Mouse (Mus musculus) liver, embryonic 15.5 days (tissue): Measurements from ENCODE around the gene Atp2b1. TPM values are rescaled to one million over a fixed set of nuclear protein-coding genes. Genes with fewer than 3 reads are reported as not detected.

ENCODE experiments used
- ATAC-seq: fragments of 200-750 bp; cut with Nextera tagmentation; 2 replicates; pipeline ENCODE4 v1.8.0; 2017; ENCODE audit warnings: moderate number of reproducible peaks, mild to moderate bottlenecking, moderate library complexity; ENCODE audit not compliant: insufficient read depth
- H3K27ac ChIP-seq: fragments of 300-500 bp; sonication (generic); replicated peaks from 2 replicates; pipeline ENCODE4 v1.5.1; 2015; ENCODE audit warnings: mild to moderate bottlenecking, inconsistent platforms
- H3K27me3 ChIP-seq: fragments of 300-500 bp; sonication (generic); 2 replicates; pipeline ENCODE4 v1.6.1; 2015; ENCODE audit warnings: mild to moderate bottlenecking, inconsistent platforms
- H3K36me3 ChIP-seq: fragments of 300-500 bp; sonication (generic); replicated peaks from 2 replicates; pipeline ENCODE4 v1.6.1; 2015; ENCODE audit warnings: moderate library complexity, mild to moderate bottlenecking, inconsistent platforms
- H3K4me1 ChIP-seq: fragments of 300-500 bp; sonication (generic); replicated peaks from 2 replicates; pipeline ENCODE4 v1.6.1; 2015; ENCODE audit warnings: inconsistent platforms
- H3K4me2 ChIP-seq: fragments of 300-500 bp; sonication (generic); 2 replicates; pipeline ENCODE4 v1.6.1; 2015; ENCODE audit warnings: moderate library complexity, mild to moderate bottlenecking, inconsistent platforms
- H3K4me3 ChIP-seq: fragments of 300-500 bp; sonication (generic); replicated peaks from 2 replicates; pipeline ENCODE4 v1.5.1; 2015; ENCODE audit warnings: mild to moderate bottlenecking, inconsistent platforms
- H3K9ac ChIP-seq: fragments of 300-500 bp; sonication (generic); 2 replicates; pipeline ENCODE4 v1.6.1; 2015; ENCODE audit warnings: moderate library complexity, mild to moderate bottlenecking, inconsistent platforms
- H3K9me3 ChIP-seq: fragments of 300-500 bp; sonication (generic); replicated peaks from 2 replicates; pipeline ENCODE4 v1.6.1; 2016; ENCODE audit warnings: inconsistent platforms
- WGBS: fragments of 180-500 bp; shearing (Covaris S2); methylation state at CpG from one replicate; pipeline ENCODE4 v1.1.7; 2015; ENCODE audit warnings: mixed read lengths; ENCODE audit not compliant: insufficient replicate concordance; 5-methylcytosine and 5-hydroxymethylcytosine counted together
- polyA plus RNA-seq: library from polyadenylated mRNA; unstranded; fragments of >200 nt; fragmentation: Nextera tagmentation; extraction: Ambion mirVana; gene quantifications from 2 replicates; pipeline ENCODE4 v1.2.1, GENCODE M21; 2015

Gene Atp2b1
- polyA plus RNA-seq: 30.9 and 33.3 TPM in 2 replicates

GRCm38 (mm10) chr10:98913961-98914809, at the start of gene Atp2b1:
Atp2b1 (plus strand) TSS chr10:98914406.
- under 1% methylated on average over 116 of the region's 120 CpGs for WGBS
- no peaks in the 10 kb centered on the region for H3K36me3 ChIP-seq
- no peaks in the 10 kb centered on the region for H3K27me3 ChIP-seq
- H3K9ac ChIP-seq: peak within 1 kb of the TSS; percentile 97
- H3K27ac ChIP-seq: peak within 1 kb of the TSS; percentile 98
- peak within 1 kb of the TSS; percentile 97 for H3K4me2 ChIP-seq
- peak; percentile 87 for ATAC-seq
- H3K4me3 ChIP-seq: peak within 1 kb of the TSS; percentile 99
- H3K9me3 ChIP-seq: no peaks in the 10 kb centered on the region
- peaks cover 29% of the 10 kb centered on the region for H3K4me1 ChIP-seq

GRCm38 (mm10) chr10:98864851-98865250, 49.4 kb upstream of the Atp2b1 start:
- no peak for ATAC-seq
- Histone ChIP-seq H3K36me3 (no peaks in the 10 kb centered on the region), H3K27ac (no peak overlapping the region)

GRCm38 (mm10) chr10:98866836-98867370, 47.3 kb upstream of the Atp2b1 start:
- Histone ChIP-seq H3K9me3 (no peaks in the 10 kb centered on the region), H3K27me3 (no peaks in the 10 kb centered on the region), H3K27ac (no peak overlapping the region), H3K36me3 (no peaks in the 10 kb centered on the region), H3K4me3 (no peak overlapping the region), H3K9ac (no peak overlapping the region), H3K4me2 (no peak overlapping the region), H3K4me1 (peaks cover 11% of the 10 kb centered on the region)
- no peak for ATAC-seq
- WGBS: 77% methylated on average over 5 of the region's 5 CpGs

More at GRCm38 (mm10) chr10:98864851-98865250, 49.4 kb upstream of the Atp2b1 start:
- WGBS: 80% methylated on average over 3 of the region's 3 CpGs
- no peak overlapping the region for H3K4me2 ChIP-seq
- H3K4me1 ChIP-seq: peaks cover 14% of the 10 kb centered on the region
- H3K27me3 ChIP-seq: no peaks in the 10 kb centered on the region
- no peak overlapping the region for H3K4me3 ChIP-seq
- H3K9me3 ChIP-seq: no peaks in the 10 kb centered on the region
- no peak overlapping the region for H3K9ac ChIP-seq

GRCm38 (mm10) chr10:98868351-98868908, 45.8 kb upstream of the Atp2b1 start:
- no peak overlapping the region for H3K9ac ChIP-seq
- no peak overlapping the region for H3K4me2 ChIP-seq
- no peak for ATAC-seq
- H3K27me3 ChIP-seq: no peaks in the 10 kb centered on the region
- H3K4me3 ChIP-seq: no peak overlapping the region
- H3K9me3 ChIP-seq: no peaks in the 10 kb centered on the region
- H3K4me1 ChIP-seq: no peaks in the 10 kb centered on the region
- no peak overlapping the region for H3K27ac ChIP-seq
- no peaks in the 10 kb centered on the region for H3K36me3 ChIP-seq
- WGBS: 62% methylated on average over 4 of the region's 4 CpGs

GRCm38 (mm10) chr10:98877855-98878254, 36.4 kb upstream of the Atp2b1 start:
- H3K4me1 ChIP-seq: peaks cover 32% of the 10 kb centered on the region
- WGBS: 41% methylated on average over 3 of the region's 3 CpGs
- no peaks in the 10 kb centered on the region for H3K9me3 ChIP-seq
- no peak overlapping the region for H3K27ac ChIP-seq
- no peaks in the 10 kb centered on the region for H3K27me3 ChIP-seq
- no peak overlapping the region for H3K4me2 ChIP-seq
- H3K9ac ChIP-seq: no peak overlapping the region
- H3K4me3 ChIP-seq: no peak overlapping the region
- ATAC-seq: peak; percentile 56
- H3K36me3 ChIP-seq: no peaks in the 10 kb centered on the region

- H3K4me1 ChIP-seq: peaks cover 32% of the 10 kb centered on the region
- ATAC-seq: no peak
- H3K4me3 ChIP-seq: no peak overlapping the region
- H3K27ac ChIP-seq: peak overlapping the region; percentile 1; the same call in 1 of the 2 replicates
- no peak overlapping the region for H3K9ac ChIP-seq
- H3K36me3 ChIP-seq: no peaks in the 10 kb centered on the region
- H3K9me3 ChIP-seq: no peaks in the 10 kb centered on the region
- 70% methylated on average over 2 of the region's 2 CpGs for WGBS
- H3K27me3 ChIP-seq: no peaks in the 10 kb centered on the region
- H3K4me2 ChIP-seq: no peak overlapping the region
Observed at GRCm38 (mm10) chr10:98878636-98879035, 35.6 kb upstream of the Atp2b1 start.

GRCm38 (mm10) chr10:98880057-98880456, 34.1 kb upstream of the Atp2b1 start:
- no peaks in the 10 kb centered on the region for H3K36me3 ChIP-seq
- H3K4me3 ChIP-seq: no peak overlapping the region
- 0 out of 2 replicates have a peak overlapping the region, but pooled peaks have one; percentile 7 for H3K9ac ChIP-seq
- H3K27ac ChIP-seq: peak overlapping the region; percentile 77
- ATAC-seq: peak; percentile 93
- H3K4me2 ChIP-seq: peak overlapping the region; percentile 52
- peaks cover 32% of the 10 kb centered on the region for H3K4me1 ChIP-seq
- 43% methylated on average over 8 of the region's 8 CpGs for WGBS
- no peaks in the 10 kb centered on the region for H3K27me3 ChIP-seq
- no peaks in the 10 kb centered on the region for H3K9me3 ChIP-seq

- Histone ChIP-seq H3K4me3 (no peak overlapping the region), H3K4me2 (no peak overlapping the region), H3K27me3 (no peaks in the 10 kb centered on the region), H3K27ac (peak overlapping the region; percentile 72), H3K4me1 (peaks cover 32% of the 10 kb centered on the region), H3K9me3 (no peaks in the 10 kb centered on the region), H3K9ac (no peak overlapping the region), H3K36me3 (no peaks in the 10 kb centered on the region)
- ATAC-seq: no peak
- WGBS: 15% methylated on average over 2 of the region's 2 CpGs
Observed at GRCm38 (mm10) chr10:98880711-98881110, 33.5 kb upstream of the Atp2b1 start.

GRCm38 (mm10) chr10:98881492-98881891, 32.7 kb upstream of the Atp2b1 start:
- no peak for ATAC-seq
- Histone ChIP-seq H3K9ac (no peak overlapping the region), H3K4me1 (peaks cover 32% of the 10 kb centered on the region), H3K36me3 (no peaks in the 10 kb centered on the region), H3K9me3 (no peaks in the 10 kb centered on the region), H3K4me3 (no peak overlapping the region), H3K27ac (no peak overlapping the region), H3K4me2 (no peak overlapping the region), H3K27me3 (no peaks in the 10 kb centered on the region)
- WGBS: 75% methylated on average over 6 of the region's 6 CpGs

- H3K27me3 ChIP-seq: no peaks in the 10 kb centered on the region
- ATAC-seq: no peak
- H3K4me3 ChIP-seq: no peak overlapping the region
- H3K9me3 ChIP-seq: no peaks in the 10 kb centered on the region
- 73% methylated on average over 5 of the region's 5 CpGs for WGBS
- H3K9ac ChIP-seq: no peak overlapping the region
- H3K27ac ChIP-seq: no peak overlapping the region
- H3K36me3 ChIP-seq: no peaks in the 10 kb centered on the region
- peaks cover 29% of the 10 kb centered on the region for H3K4me1 ChIP-seq
- H3K4me2 ChIP-seq: no peak overlapping the region
Observed at GRCm38 (mm10) chr10:98882587-98882986, 31.6 kb upstream of the Atp2b1 start.

GRCm38 (mm10) chr10:98884445-98884844, 29.8 kb upstream of the Atp2b1 start:
- no peaks in the 10 kb centered on the region for H3K36me3 ChIP-seq
- ATAC-seq: no peak
- H3K9me3 ChIP-seq: no peaks in the 10 kb centered on the region
- no peak overlapping the region for H3K27ac ChIP-seq
- H3K4me2 ChIP-seq: no peak overlapping the region
- H3K4me1 ChIP-seq: peaks cover 18% of the 10 kb centered on the region
- 51% methylated on average over 2 of the region's 2 CpGs for WGBS
- H3K27me3 ChIP-seq: no peaks in the 10 kb centered on the region
- H3K4me3 ChIP-seq: no peak overlapping the region
- no peak overlapping the region for H3K9ac ChIP-seq
